Mouse (Mus musculus) left cerebral cortex, adult 11 months (tissue): ENCODE results near the gene Enpp3.

ENCODE experiments used
- DNase-seq: peaks from one replicate; pipeline ENCODE4 v3.0.0; 2022; ENCODE audit warnings: low spot score

Gene Enpp3

GRCm38 (mm10) chr10:24842676-24843075, at the start of gene Enpp3:
Gene Enpp3 (minus strand): TSS chr10:24842823.
- no peak for DNase-seq

- no peak for DNase-seq
These were observed 45.7 kb upstream of the Enpp3 start for GRCm38 (mm10) chr10:24888343-24888742.

- no peak for DNase-seq
These were observed 43.4 kb upstream of the Enpp3 start for GRCm38 (mm10) chr10:24886008-24886407.

- no peak for DNase-seq
These were observed 31.0 kb upstream of the Enpp3 start for GRCm38 (mm10) chr10:24873624-24874023.

GRCm38 (mm10) chr10:24869760-24870290, 27.2 kb upstream of the Enpp3 start, which contains the start of gene Med23:
Gene Med23 (plus strand): TSS chr10:24869986.
- DNase-seq = peak; percentile 97

GRCm38 (mm10) chr10:24864434-24864833, 21.8 kb upstream of the Enpp3 start:
- DNase-seq = no peak

- no peak for DNase-seq
These were observed 20.5 kb upstream of the Enpp3 start for GRCm38 (mm10) chr10:24863146-24863545.

GRCm38 (mm10) chr10:24841998-24842397, 625 bp downstream of the Enpp3 start:
- no peak for DNase-seq

- DNase-seq = no peak
These were observed 1.8 kb downstream of the Enpp3 start for GRCm38 (mm10) chr10:24840795-24841194.

GRCm38 (mm10) chr10:24836366-24837038, 6.1 kb downstream of the Enpp3 start:
- no peak for DNase-seq

GRCm38 (mm10) chr10:24835702-24836342, 6.8 kb downstream of the Enpp3 start:
- no peak for DNase-seq

- DNase-seq = no peak
These were observed 7.8 kb downstream of the Enpp3 start for GRCm38 (mm10) chr10:24834634-24835371.

GRCm38 (mm10) chr10:24832306-24832705, 10.3 kb downstream of the Enpp3 start:
- no peak for DNase-seq

- no peak for DNase-seq
These were observed 11.1 kb downstream of the Enpp3 start for GRCm38 (mm10) chr10:24831377-24832095.

GRCm38 (mm10) chr10:24830448-24830847, 12.2 kb downstream of the Enpp3 start:
- no peak for DNase-seq

- DNase-seq = no peak
These were observed 14.5 kb downstream of the Enpp3 start for GRCm38 (mm10) chr10:24828136-24828535.

GRCm38 (mm10) chr10:24826130-24826529, 16.5 kb downstream of the Enpp3 start:
- DNase-seq = no peak

- no peak for DNase-seq
These were observed 17.1 kb downstream of the Enpp3 start for GRCm38 (mm10) chr10:24825456-24826081.

GRCm38 (mm10) chr10:24824621-24825020, 18.0 kb downstream of the Enpp3 start:
- DNase-seq = no peak

GRCm38 (mm10) chr10:24823697-24824535, 18.7 kb downstream of the Enpp3 start:
- no peak for DNase-seq

- DNase-seq = no peak
These were observed 19.4 kb downstream of the Enpp3 start for GRCm38 (mm10) chr10:24823265-24823664.
